Mouse (Mus musculus): Measurements from ENCODE around the gene Shc2.

The Shc2 gene

GRCm38 (mm10) chr10:79584021-79584420, 53.7 kb downstream of the Shc2 start:
- DNase-seq (ENCODE audit: extremely low spot score, low spot score): no peak

- DNase-seq (ENCODE audit: extremely low spot score, low spot score): no peak
Observed at GRCm38 (mm10) chr10:79581501-79581900, 56.2 kb downstream of the Shc2 start.

GRCm38 (mm10) chr10:79580811-79581210, 56.9 kb downstream of the Shc2 start:
- peak; percentile 70 for DNase-seq (ENCODE audit: extremely low spot score, low spot score)

- DNase-seq (ENCODE audit: extremely low spot score, low spot score): no peak
Observed at GRCm38 (mm10) chr10:79580356-79580755, 57.4 kb downstream of the Shc2 start.

GRCm38 (mm10) chr10:79579781-79580180, 57.9 kb downstream of the Shc2 start:
- DNase-seq (ENCODE audit: extremely low spot score, low spot score): no peak

- no peak for DNase-seq (ENCODE audit: extremely low spot score, low spot score)
Observed at GRCm38 (mm10) chr10:79578891-79579290, 58.8 kb downstream of the Shc2 start.

- DNase-seq (ENCODE audit: extremely low spot score, low spot score): no peak
Observed at GRCm38 (mm10) chr10:79578276-79578675, 59.4 kb downstream of the Shc2 start.

- DNase-seq (ENCODE audit: extremely low spot score, low spot score): no peak
Observed at GRCm38 (mm10) chr10:79577376-79577775, 60.3 kb downstream of the Shc2 start.

- DNase-seq (ENCODE audit: extremely low spot score, low spot score): no peak
Observed at GRCm38 (mm10) chr10:79575754-79576153, 62.0 kb downstream of the Shc2 start.

GRCm38 (mm10) chr10:79574796-79575195, 62.9 kb downstream of the Shc2 start:
- DNase-seq (ENCODE audit: extremely low spot score, low spot score): no peak

GRCm38 (mm10) chr10:79574350-79574749, 63.4 kb downstream of the Shc2 start:
- no peak for DNase-seq (ENCODE audit: extremely low spot score, low spot score)

- DNase-seq (ENCODE audit: extremely low spot score, low spot score): no peak
Observed at GRCm38 (mm10) chr10:79573611-79574010, 64.1 kb downstream of the Shc2 start.

- DNase-seq (ENCODE audit: extremely low spot score, low spot score): no peak
Observed at GRCm38 (mm10) chr10:79571314-79571713, 66.4 kb downstream of the Shc2 start.

- DNase-seq (ENCODE audit: extremely low spot score, low spot score): no peak
Observed at GRCm38 (mm10) chr10:79569921-79570320, 67.8 kb downstream of the Shc2 start.

Measured in neural tube, embryonic 10.5 days (tissue).